Mouse (Mus musculus) cerebellum, adult 9-10 months (tissue): Measurements from ENCODE around the gene Colgalt2.

Experiments
- DNase-seq: peaks from one replicate; pipeline ENCODE4 v3.0.0; 2022

The Colgalt2 gene

GRCm38 (mm10) chr1:152497581-152497980 lies 98.0 kb downstream of the Colgalt2 start:
- DNase-seq, result no peak

GRCm38 (mm10) chr1:152499802-152500201 lies 100.2 kb downstream of the Colgalt2 start:
- no peak for DNase-seq

GRCm38 (mm10) chr1:152506175-152506574 lies 106.5 kb downstream of the Colgalt2 start:
- DNase-seq, result no peak

DNA sequence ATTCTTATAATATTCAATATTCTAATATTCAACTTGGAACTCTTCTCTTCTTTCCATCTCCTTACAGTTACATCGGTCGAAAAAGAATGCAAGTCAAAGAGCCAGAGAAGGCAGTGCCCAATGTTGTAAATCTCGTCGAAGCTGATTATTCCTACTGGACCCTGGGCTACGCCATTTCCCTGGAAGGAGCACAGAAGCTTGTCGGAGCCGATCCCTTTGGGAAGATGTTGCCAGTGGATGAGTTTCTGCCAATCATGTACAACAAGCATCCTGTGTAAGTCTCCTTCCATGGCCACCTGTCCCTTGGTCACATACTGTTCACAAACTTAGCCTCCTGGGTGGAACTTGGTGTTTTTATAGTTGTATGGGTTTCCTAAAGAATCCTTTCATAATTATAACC lies 107.1 kb downstream of the Colgalt2 start:
- DNase-seq, result no peak

GRCm38 (mm10) chr1:152508481-152509220 lies 109.0 kb downstream of the Colgalt2 start:
- no peak for DNase-seq

DNA sequence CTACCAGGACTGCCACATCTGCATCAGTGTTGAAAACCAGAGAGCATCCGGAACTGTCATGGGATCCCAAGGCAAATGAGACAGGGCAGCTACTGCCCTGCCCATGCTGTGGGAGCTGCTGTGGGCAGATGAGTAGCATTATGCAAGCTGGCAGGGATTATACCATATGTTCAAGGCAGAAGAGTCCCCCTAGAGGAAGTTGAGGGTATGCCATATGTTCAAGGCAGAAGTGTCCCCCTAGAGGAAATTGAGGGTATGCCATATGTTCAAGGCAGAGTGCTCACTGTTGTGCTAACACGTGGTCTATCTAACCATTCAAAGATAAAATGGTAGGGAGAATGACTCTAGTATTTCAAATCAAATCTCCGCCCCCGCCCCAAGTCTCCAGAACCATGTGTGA lies 111.6 kb downstream of the Colgalt2 start:
- no peak for DNase-seq

GRCm38 (mm10) chr1:152514256-152514655 lies 114.6 kb downstream of the Colgalt2 start:
- DNase-seq, result no peak

GRCm38 (mm10) chr1:152517057-152517570 lies 117.5 kb downstream of the Colgalt2 start:
- DNase-seq, result no peak

GRCm38 (mm10) chr1:152518971-152519370 lies 119.3 kb downstream of the Colgalt2 start:
- DNase-seq, result no peak

DNA sequence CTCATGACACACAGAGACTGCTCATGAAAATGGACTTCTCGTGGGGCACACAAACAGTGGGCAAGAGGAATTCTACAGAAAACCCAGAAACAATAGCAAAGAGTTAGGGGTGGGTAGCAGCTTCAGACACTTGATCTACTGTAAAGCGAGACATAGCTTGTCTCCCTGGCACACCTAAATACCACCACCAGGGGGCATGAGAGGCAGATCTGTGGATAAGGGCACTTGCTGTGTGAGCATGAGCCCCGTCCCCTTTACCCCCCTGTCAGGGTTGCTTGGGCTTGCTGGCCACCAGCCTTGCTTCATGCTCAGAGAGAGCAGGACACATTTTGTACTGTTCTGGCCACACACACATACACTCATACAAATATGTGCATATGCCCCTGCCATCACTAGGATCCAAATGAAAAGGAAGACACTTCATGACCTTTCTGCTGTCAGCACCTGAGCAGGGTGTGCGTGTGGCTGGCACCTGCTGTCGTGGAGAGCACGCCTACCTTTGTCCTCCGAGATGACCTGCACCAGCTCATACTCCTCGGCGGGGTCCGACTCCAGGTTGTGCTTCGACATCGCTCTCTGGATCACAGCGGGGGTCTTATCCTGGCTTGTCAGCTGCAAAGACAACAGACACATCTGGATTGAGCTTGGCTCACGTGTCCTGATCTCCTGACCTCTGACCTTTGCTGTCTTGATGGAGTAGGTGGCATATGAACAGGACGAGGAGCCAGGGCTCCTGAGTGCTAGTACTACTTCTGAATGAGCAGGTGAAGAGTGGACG lies 121.4 kb downstream of the Colgalt2 start:
- DNase-seq, result peak; percentile 33

GRCm38 (mm10) chr1:152522226-152522625 lies 122.6 kb downstream of the Colgalt2 start:
- DNase-seq, result no peak

- DNase-seq, result no peak
Measured at GRCm38 (mm10) chr1:152523292-152523691, 123.7 kb downstream of the Colgalt2 start.

GRCm38 (mm10) chr1:152524098-152524892 lies 124.7 kb downstream of the Colgalt2 start:
- DNase-seq, result no peak

DNA sequence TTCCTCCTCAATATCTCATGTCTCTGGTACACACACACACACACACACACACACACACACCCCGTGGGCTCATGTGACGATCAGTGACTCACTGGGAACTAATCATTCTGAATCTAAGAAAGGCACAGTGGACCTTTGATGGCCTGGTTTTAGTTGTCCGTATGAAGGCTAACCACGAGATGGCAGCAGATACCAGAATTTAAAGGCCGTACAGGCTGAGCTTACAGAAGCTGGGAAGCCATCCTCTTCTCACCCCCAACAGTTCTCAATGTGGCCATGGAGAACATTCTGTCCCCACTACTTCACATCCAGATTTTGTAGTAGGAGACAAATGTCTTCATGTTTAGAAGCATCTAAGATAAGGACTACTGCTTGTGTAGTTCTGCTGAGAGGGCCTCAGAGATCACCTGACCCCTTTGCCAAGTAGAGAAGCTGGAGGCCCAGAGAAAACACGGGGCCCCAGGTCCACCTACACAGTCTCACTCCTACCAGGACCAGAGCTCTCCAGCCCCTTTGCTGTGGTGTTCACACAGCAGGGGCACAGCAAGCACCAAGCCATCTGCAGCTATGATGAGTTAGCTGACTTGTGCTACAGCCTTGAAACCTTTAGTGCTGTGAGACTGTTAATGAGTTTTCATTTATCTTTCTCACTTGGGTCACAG lies 125.5 kb downstream of the Colgalt2 start:
- peak; percentile 82 for DNase-seq

DNA sequence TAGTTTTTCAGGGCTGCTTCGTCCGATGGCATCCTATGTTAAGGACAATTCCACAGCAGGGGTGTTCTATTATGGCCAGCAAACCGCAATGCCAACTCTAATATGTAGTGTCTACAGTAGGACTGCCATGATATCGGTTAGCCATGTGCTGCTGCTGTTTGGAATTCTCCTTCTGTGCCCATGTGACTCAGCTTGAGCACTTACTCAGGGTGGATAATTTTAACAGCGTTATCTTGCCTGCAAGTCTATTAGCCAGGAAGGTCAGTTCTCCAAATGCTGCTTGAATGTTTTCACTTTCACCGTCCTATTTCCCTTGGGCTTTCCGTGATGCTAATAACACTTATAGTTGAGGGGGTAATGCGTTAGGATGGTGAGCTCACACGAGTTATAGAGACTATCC lies 126.5 kb downstream of the Colgalt2 start:
- DNase-seq, result no peak

DNA sequence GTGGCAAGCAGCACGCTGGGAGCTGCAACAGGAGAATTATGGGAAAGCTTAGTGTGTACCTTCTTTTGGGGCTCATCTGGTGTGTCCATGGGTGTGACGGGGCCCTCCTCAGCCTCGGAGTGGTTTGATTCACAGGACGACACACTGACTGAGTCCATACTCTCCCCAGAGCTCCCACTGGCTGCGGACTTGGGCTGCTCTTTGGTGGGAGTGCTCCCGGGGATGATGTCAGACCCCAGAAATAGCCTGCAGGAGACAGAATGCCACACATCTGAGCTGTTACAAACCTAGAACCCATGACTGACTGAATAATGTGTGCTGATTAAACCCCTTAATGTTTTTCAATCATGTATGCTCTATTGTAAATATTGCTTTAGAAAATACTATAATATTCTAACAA lies 128.6 kb downstream of the Colgalt2 start:
- no peak for DNase-seq

GRCm38 (mm10) chr1:152528778-152529177 lies 129.1 kb downstream of the Colgalt2 start:
- no peak for DNase-seq

DNA sequence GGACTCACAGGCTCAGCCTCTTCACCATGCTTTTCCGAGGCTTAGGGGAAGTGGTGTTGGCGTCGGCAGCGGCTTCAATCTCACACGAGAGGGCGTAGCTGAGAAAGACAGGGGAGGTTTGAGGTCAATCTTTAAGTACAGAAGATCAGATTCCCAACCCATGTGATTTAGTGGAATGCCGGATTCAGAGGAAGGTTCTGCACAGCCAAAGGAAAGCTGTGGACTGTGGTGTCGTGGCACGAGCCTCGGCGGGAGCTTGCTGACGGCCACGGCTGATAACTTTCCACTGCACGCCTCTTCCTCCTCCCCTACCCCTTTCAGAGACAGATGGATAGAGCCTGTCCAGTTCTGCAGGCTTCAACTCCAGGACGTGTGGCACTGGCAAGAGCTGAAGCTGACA lies 131.9 kb downstream of the Colgalt2 start:
- no peak for DNase-seq

GRCm38 (mm10) chr1:152534531-152534930 lies 134.9 kb downstream of the Colgalt2 start:
- DNase-seq, result no peak

GRCm38 (mm10) chr1:152536416-152537018 lies 136.9 kb downstream of the Colgalt2 start:
- DNase-seq, result no peak

DNA sequence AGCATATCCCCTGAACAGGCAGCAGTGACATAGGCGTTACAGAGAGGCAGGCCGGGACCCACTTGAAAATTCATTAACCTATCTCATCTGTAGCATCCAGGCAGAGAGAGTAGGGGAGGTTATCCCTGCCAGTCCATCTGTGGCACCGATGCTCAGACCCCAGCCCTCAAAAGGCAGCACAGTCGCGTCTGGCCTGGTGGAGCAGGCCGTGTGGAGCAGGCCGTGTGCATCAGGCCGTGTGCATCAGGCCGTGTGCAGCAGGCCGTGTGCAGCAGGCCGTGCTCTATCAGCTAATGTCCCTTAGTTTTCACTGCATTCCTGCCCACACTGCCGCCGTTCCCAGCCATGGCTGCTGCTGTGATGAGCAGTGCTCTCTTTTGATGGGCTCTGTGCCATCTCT lies 137.6 kb downstream of the Colgalt2 start:
- no peak for DNase-seq

- DNase-seq, result no peak
Measured at GRCm38 (mm10) chr1:152538817-152539216, 139.2 kb downstream of the Colgalt2 start.
